Mouse (Mus musculus): Measurements from ENCODE around the gene Lrrc17.

GRCm38 (mm10) chr5:21496321-21496720 lies 47.0 kb upstream of the Lrrc17 start:
- TF ChIP-seq TAL1 (conservative IDR thresholded peaks at IDR 0.05; ENCODE audit: low read depth, low read length) (no peak), CTCF (IDR thresholded peaks at IDR 0.05; ENCODE audit: low read depth, low read length) (no peak)

Measured in G1E (cell line).